Mouse (Mus musculus): ENCODE measurements at regions not wholly inside any gene's neighbourhood (a gene's known extent, or its start where the extent isn't known, plus 50 kb on each side); places are given as distances from the start of the nearest gene placed in this dataset.

- no peak for ATAC-seq (replicated peaks; ENCODE audit: low read depth, poor library complexity, severe bottlenecking)
Measured at GRCm38 (mm10) chr13:44408960-44409719, 320.1 kb upstream of the Jarid2 start.

GRCm38 (mm10) chr13:44409720-44410047 lies 319.6 kb upstream of the Jarid2 start:
- no peak for ATAC-seq (replicated peaks; ENCODE audit: low read depth, poor library complexity, severe bottlenecking)

- ATAC-seq (replicated peaks; ENCODE audit: low read depth, poor library complexity, severe bottlenecking) = no peak
Measured at GRCm38 (mm10) chr13:44411781-44412496, 317.3 kb upstream of the Jarid2 start.

GRCm38 (mm10) chr13:44413305-44413704 lies 316.0 kb upstream of the Jarid2 start:
- no peak for ATAC-seq (replicated peaks; ENCODE audit: low read depth, poor library complexity, severe bottlenecking)

DNA sequence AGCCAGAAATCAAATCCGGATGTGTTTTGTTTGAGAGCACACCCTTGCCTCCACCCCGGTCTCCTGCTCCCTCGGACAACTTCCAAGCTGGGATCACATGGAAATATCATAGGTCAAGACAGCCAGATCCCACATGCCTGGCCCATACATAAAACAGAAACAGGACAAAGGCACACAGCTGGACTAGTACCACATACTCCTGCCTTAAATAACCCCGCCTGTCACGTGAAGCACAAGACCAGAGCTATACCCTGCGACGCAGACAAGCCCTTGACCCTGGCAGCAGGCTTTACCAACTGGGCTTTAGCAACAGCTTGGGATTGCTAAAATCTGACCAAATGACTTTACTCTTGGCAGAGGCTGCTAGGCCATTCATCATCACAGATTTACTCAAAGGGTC lies 313.3 kb upstream of the Jarid2 start:
- no peak for ATAC-seq (replicated peaks; ENCODE audit: low read depth, poor library complexity, severe bottlenecking)

- 0 out of 2 replicates have a peak, but pooled peaks have one; percentile 27 for ATAC-seq (replicated peaks; ENCODE audit: low read depth, poor library complexity, severe bottlenecking)
Measured at GRCm38 (mm10) chr13:44416986-44417385, 312.3 kb upstream of the Jarid2 start.

DNA sequence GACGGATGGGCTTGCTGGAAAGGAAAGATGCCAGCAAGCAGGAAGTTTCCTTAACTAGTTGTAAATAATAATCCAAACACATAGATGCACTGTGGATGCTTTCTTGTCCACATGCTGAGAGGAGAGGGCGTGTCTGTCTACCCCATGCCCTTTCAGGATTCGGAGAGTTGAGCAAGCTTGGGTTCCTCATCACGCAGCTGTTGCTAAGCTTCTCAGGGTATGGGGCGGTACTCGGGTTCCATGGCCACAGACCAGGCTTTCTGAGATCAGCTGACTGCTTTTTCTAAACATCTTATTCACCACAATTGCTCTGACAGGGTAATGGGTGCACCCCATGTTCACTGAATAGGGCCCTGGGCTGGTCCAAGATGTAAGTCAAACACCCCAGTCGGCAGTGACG lies 310.2 kb upstream of the Jarid2 start:
- peak; percentile 41 for ATAC-seq (replicated peaks; ENCODE audit: low read depth, poor library complexity, severe bottlenecking)

DNA sequence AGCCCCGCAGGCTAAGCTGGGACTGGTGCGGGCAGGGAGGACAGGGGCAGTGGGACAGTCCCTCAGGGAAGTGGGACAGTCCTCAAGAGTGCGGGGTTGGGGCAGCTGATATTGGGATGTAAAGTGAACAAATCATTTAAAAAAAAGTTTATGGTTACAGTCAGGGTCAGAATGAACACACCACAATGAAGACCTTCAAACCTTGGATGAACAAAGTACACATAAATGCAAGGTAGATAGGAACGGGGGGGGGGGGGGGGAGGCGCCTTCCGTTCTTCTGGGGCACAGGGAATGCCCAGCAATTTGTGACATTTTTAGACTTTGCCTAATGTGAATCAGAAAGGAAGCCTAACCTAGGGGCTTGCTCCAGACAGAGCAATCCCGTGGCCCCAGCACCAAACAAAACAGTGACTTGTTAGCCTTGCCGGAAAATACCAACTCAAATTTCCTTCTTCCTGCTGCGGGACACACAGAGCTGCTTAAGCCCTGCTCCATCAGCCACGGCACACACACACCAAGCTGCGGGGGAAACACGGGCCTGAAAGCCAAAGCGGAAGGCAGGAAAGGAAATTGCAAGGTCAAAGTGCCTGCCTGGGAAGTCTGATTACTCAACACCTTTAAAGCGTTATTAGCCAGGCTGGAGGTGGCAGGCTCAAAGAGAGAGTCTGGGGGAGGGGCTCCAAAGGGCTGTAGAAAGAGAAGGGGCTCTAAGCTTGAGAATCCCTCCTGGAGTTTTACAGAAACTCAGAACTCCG lies 309.6 kb upstream of the Jarid2 start:
- peak; percentile 66 for ATAC-seq (replicated peaks; ENCODE audit: low read depth, poor library complexity, severe bottlenecking)

DNA sequence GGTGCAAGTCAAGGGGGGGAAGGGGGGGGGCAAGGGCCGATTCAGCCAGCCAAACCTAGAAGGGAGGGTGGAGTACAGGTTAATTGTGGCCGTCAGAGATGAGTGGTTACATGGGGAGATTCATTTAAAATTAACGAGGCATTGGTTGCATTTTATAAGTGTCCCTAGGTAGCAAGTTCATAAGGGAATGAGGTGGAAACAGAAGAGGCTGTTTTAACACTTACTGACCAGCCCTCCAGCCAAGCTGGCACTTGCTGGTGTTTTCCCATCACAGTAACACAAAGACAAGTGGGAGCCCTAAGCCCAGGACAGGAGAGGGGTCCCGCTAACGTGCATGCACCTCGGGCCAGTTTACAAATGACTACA lies 309.1 kb upstream of the Jarid2 start:
- ATAC-seq (replicated peaks; ENCODE audit: low read depth, poor library complexity, severe bottlenecking) = no peak

- ATAC-seq (replicated peaks; ENCODE audit: low read depth, poor library complexity, severe bottlenecking) = no peak
Measured at GRCm38 (mm10) chr13:44420941-44421340, 308.3 kb upstream of the Jarid2 start.

GRCm38 (mm10) chr13:44421426-44421825 lies 307.8 kb upstream of the Jarid2 start:
- ATAC-seq (replicated peaks; ENCODE audit: low read depth, poor library complexity, severe bottlenecking) = no peak

DNA sequence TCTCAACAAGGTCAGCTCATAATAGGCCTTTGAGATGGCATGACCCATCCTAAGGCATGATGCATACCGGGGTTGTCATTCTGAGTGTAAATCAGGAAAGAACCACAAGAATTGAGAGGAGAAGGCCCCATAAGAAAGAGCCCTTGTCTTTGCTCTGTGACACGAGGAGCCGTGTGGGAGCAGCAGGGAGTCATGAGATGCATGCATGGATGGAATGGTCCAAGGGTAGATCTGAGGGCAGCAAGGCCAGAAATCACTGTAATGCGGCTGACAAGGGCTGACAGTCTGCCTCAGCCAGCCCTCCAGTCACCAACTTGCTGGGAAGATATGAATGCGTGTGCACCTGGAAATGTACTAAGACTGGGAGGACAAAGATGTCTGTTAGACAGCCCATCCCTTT lies 307.4 kb upstream of the Jarid2 start:
- ATAC-seq (replicated peaks; ENCODE audit: low read depth, poor library complexity, severe bottlenecking) = no peak

DNA sequence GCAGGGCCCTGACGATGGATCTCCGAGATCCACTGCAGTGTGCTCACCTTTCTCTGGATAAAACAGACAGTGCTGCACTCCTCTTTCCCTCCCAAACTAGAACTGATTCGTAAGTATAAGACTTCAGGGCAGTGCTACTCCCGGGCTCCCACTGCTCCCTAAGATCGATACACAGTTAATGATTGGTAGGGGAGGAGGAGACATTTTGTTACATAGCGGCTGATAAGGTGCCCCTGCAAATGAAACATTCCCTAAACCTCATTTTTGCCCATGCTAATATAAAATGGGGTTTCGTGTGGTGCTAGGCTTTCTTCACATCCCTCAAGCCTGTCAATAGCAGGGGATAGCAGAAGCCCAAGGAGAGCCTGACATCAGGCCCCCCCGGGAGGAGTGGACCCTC lies 298.8 kb upstream of the Jarid2 start:
- no peak for ATAC-seq (replicated peaks; ENCODE audit: low read depth, poor library complexity, severe bottlenecking)

GRCm38 (mm10) chr13:44437709-44438108 lies 291.6 kb upstream of the Jarid2 start:
- ATAC-seq (replicated peaks; ENCODE audit: low read depth, poor library complexity, severe bottlenecking) = no peak

- no peak for ATAC-seq (replicated peaks; ENCODE audit: low read depth, poor library complexity, severe bottlenecking)
Measured at GRCm38 (mm10) chr13:44441061-44441460, 288.2 kb upstream of the Jarid2 start.

- ATAC-seq (replicated peaks; ENCODE audit: low read depth, poor library complexity, severe bottlenecking) = no peak
Measured at GRCm38 (mm10) chr13:44449216-44449830, 280.0 kb upstream of the Jarid2 start.

- ATAC-seq (replicated peaks; ENCODE audit: low read depth, poor library complexity, severe bottlenecking) = no peak
Measured at GRCm38 (mm10) chr13:44451224-44451623, 278.1 kb upstream of the Jarid2 start.

GRCm38 (mm10) chr13:44453131-44453530 lies 276.1 kb upstream of the Jarid2 start:
- no peak for ATAC-seq (replicated peaks; ENCODE audit: low read depth, poor library complexity, severe bottlenecking)

- no peak for ATAC-seq (replicated peaks; ENCODE audit: low read depth, poor library complexity, severe bottlenecking)
Measured at GRCm38 (mm10) chr13:44454136-44454535, 275.1 kb upstream of the Jarid2 start.

GRCm38 (mm10) chr13:44455193-44455592 lies 274.1 kb upstream of the Jarid2 start:
- ATAC-seq (replicated peaks; ENCODE audit: low read depth, poor library complexity, severe bottlenecking) = no peak

- no peak for ATAC-seq (replicated peaks; ENCODE audit: low read depth, poor library complexity, severe bottlenecking)
Measured at GRCm38 (mm10) chr13:44458744-44459143, 270.5 kb upstream of the Jarid2 start.
